Mouse (Mus musculus): ENCODE results near the gene Fes.

Fes gene

GRCm38 (mm10) chr7:80368009-80368408 is 19.7 kb downstream of the Fes start:
- in situ Hi-C loops (cut with MboI; ENCODE audit: low pct_unique_long_range_greater_than_20kb in 1 of 2, low sequenced_read_pairs in 2 of 2, unreplicated experiment in 1 of 2) = no loop called here

- in situ Hi-C loops (cut with MboI; ENCODE audit: low pct_unique_long_range_greater_than_20kb in 1 of 2, low sequenced_read_pairs in 2 of 2, unreplicated experiment in 1 of 2) = no loop called here
Observed at GRCm38 (mm10) chr7:80367232-80367631, 20.5 kb downstream of the Fes start.

GRCm38 (mm10) chr7:80365759-80366158 is 22.0 kb downstream of the Fes start:
- in situ Hi-C loops (cut with MboI; ENCODE audit: low pct_unique_long_range_greater_than_20kb in 1 of 2, low sequenced_read_pairs in 2 of 2, unreplicated experiment in 1 of 2) = no loop called here

DNA sequence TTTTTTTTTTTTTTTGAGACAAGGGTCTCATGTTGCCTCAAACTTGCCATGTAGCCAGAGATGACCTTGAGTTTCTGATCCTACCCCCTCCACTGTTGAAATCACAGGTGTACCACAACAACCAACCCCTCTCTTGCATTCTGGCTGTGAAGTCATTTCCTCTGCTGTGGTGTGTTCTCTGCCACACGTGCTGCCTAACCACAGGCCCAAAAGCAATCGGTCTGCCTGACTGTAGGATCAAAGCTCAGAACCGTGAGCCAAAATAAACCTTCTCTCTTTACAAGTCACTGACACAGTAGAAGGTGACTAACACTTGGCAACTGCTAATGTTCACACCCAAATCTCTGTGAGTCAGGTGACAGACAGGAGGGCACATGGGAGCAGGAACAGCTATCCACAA is 27.3 kb downstream of the Fes start:
- in situ Hi-C loops (cut with MboI; ENCODE audit: low pct_unique_long_range_greater_than_20kb in 1 of 2, low sequenced_read_pairs in 2 of 2, unreplicated experiment in 1 of 2) = no loop called here

- in situ Hi-C loops (cut with MboI; ENCODE audit: low pct_unique_long_range_greater_than_20kb in 1 of 2, low sequenced_read_pairs in 2 of 2, unreplicated experiment in 1 of 2) = no loop called here
Observed at GRCm38 (mm10) chr7:80358039-80358438, 29.7 kb downstream of the Fes start.

GRCm38 (mm10) chr7:80357156-80357555 is 30.6 kb downstream of the Fes start:
- in situ Hi-C loops (cut with MboI; ENCODE audit: low pct_unique_long_range_greater_than_20kb in 1 of 2, low sequenced_read_pairs in 2 of 2, unreplicated experiment in 1 of 2) = no loop called here

DNA sequence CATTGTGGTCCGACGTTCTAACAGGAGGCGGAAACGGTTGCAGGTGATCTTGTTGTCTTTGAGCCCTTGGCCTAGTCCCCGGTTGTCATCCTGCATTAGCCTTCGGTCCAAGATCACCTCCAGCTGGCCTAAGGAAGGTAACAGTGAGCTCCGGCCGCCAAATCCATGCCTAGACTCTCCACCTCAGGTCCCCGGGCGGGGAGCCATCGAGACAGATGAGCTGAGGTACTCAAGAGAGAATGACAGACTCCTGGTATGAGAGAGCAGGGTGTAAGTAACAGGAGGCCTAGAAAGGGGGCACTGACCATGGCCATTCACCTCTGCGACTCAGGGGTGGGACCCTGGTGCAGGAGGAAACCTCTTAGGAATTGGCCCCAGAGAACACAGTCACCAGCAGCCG is 31.4 kb downstream of the Fes start:
- in situ Hi-C loops (cut with MboI; ENCODE audit: low pct_unique_long_range_greater_than_20kb in 1 of 2, low sequenced_read_pairs in 2 of 2, unreplicated experiment in 1 of 2) = no loop called here

DNA sequence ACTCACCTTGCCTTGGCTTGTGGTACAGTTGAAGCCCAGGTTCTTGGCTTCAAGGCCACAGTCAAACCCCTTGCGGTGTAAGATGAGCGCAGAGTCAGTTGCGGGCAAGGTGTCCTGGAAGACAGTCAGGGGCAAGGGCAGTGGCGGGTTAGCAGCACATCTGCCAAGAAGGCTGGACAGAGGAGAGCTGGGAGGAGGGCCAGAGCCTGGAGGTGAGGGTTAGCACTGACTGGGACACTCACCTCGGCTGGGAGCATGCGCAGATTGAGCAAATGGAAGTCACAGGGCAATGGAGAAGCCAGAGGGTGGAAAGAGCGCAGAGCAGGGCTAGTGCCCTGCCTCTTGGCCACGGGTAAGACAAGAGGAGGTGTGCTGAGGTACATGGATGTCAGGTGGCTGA is 34.8 kb downstream of the Fes start:
- in situ Hi-C loops (cut with MboI; ENCODE audit: low pct_unique_long_range_greater_than_20kb in 1 of 2, low sequenced_read_pairs in 2 of 2, unreplicated experiment in 1 of 2) = no loop called here

GRCm38 (mm10) chr7:80350808-80351207 is 36.9 kb downstream of the Fes start:
- in situ Hi-C loops (cut with MboI; ENCODE audit: low pct_unique_long_range_greater_than_20kb in 1 of 2, low sequenced_read_pairs in 2 of 2, unreplicated experiment in 1 of 2) = no loop called here

DNA sequence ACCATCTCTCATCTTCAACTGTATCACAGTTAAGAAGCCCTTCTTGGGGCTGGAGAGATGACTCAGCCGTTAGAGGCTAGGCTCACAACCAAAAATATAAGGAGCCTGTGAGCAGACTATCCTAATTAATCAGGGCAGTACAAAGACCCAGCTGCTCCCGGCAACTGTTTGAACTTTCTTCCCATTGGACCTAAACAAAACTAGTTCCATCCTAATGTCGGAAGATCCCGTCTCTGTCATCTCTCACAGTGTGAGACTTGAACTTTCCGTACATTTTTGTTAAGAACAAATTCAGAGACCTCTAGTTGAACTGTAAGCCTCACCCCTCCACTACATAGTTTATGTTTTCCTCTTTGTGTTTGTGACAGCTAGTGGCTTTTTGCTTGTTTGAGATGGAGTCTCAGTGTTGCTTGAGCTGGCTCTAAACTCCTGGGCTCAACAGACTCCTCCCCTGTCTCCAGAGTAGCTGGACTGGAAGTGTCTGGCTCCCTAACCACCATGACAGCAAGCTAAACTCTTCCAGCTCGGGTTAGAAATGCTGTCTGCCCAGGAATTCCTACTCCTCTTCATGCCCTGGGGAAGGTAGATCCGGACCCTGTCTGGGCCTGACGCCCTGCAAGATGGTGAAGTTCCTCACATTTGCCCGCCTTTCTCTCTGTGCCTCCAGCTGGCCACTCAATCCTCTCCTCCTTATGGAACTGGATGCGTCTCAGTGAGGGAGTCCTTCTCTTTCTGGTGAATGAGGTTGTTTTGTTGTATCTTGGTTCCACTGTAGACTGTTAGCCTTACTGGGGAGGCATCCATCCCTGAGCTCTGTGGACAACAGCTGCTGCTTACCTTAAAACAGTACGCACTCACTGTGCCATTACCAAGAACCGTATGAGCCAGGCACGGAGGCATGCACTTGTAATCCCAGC is 39.8 kb downstream of the Fes start:
- in situ Hi-C loops (cut with MboI; ENCODE audit: low pct_unique_long_range_greater_than_20kb in 1 of 2, low sequenced_read_pairs in 2 of 2, unreplicated experiment in 1 of 2) = no loop called here

DNA sequence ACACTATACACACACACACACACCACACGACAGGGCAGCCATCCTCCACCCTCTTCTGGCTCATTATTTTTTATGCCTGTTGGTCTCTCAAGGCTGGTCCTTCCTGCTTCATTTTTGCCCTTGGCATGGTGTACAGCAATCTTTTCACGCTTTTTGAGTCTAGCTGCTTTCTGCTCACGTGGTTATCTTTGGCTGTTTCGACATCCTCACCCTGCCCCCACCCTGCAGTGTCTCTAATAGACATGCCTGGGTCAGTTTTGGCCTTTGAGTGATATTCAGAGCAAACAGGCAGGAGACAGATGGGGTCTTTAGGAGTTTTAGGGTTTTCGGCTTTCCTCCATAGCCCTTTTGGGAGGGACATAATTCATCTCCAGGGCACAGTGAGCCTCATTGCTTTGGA is 40.9 kb downstream of the Fes start:
- in situ Hi-C loops (cut with MboI; ENCODE audit: low pct_unique_long_range_greater_than_20kb in 1 of 2, low sequenced_read_pairs in 2 of 2, unreplicated experiment in 1 of 2) = no loop called here

- in situ Hi-C loops (cut with MboI; ENCODE audit: low pct_unique_long_range_greater_than_20kb in 1 of 2, low sequenced_read_pairs in 2 of 2, unreplicated experiment in 1 of 2) = no loop called here
Observed at GRCm38 (mm10) chr7:80346173-80346572, 41.6 kb downstream of the Fes start.

DNA sequence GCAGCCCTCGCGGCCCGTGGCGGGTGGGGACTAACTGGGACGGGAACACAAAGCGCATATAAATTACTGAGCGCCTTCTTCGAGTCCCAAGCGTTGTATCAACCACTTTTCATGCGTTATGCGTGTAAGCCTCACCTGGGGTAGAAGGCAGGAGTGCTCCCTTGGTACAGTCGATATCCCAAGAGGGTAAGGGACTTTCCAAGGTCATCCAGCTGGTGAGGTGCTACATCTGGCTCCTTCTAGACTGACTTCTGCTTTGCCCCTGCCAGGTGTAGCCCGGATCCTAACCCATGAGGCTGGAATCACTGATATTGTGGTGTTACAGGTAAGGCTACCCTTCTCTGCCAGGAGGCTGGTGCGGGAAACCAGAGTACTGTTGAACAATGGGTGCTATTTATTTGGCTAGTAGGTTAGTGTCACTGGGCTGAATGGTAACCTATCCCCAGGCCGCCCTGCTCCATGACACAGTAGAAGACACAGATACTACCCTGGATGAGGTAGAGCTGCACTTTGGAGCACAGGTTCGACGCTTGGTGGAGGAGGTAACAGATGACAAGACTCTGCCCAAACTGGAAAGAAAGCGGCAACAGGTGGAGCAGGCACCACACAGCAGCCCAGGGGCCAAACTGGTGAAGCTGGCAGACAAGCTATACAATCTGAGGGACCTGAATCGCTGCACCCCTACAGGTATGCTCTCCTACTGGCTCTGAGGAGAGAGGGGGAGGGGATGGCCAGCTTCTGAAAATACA is 44.3 kb downstream of the Fes start:
- in situ Hi-C loops (cut with MboI; ENCODE audit: low pct_unique_long_range_greater_than_20kb in 1 of 2, low sequenced_read_pairs in 2 of 2, unreplicated experiment in 1 of 2) = loop anchor here in 1 of 2 experiments (5.0 kb wide), 1 partner anchor 34 kb away; no protein-coding TSS in a partner anchor

DNA sequence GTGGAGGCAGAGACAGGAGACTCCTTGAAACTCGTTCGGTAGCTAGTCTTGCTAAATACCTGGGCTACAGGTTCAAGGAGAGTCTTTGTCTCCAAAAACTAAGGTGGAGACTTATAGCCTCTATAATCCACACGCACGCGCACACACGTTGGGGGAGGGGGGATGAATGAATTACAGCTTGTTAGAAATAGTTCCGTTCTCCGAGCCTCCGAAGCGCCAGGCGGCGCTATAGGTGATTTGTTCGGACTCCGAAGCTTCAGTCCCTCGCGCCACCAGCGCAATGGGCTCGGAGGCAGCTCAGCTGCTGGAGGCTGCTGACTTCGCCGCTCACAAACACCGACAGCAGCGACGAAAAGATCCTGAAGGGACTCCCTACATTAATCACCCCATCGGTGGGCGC is 44.9 kb downstream of the Fes start, which contains the start of gene Hddc3:
TSS of gene Hddc3 (plus strand) at position 247 of the 400 bp plus-strand sequence.
- in situ Hi-C loops (cut with MboI; ENCODE audit: low pct_unique_long_range_greater_than_20kb in 1 of 2, low sequenced_read_pairs in 2 of 2, unreplicated experiment in 1 of 2) = loop anchor here in 1 of 2 experiments (5.0 kb wide), 1 partner anchor 34 kb away; no protein-coding TSS in a partner anchor

GRCm38 (mm10) chr7:80341793-80342192 is 46.0 kb downstream of the Fes start:
- in situ Hi-C loops (cut with MboI; ENCODE audit: low pct_unique_long_range_greater_than_20kb in 1 of 2, low sequenced_read_pairs in 2 of 2, unreplicated experiment in 1 of 2) = loop anchor here in 1 of 2 experiments (5.0 kb wide), 1 partner anchor 36 kb away; no protein-coding TSS in a partner anchor

GRCm38 (mm10) chr7:80340793-80341192 is 47.0 kb downstream of the Fes start, which contains the start of gene Unc45a:
TSS of gene Unc45a (minus strand) at chr7:80341005.
- in situ Hi-C loops (cut with MboI; ENCODE audit: low pct_unique_long_range_greater_than_20kb in 1 of 2, low sequenced_read_pairs in 2 of 2, unreplicated experiment in 1 of 2) = loop anchor here in 1 of 2 experiments (5.0 kb wide), 1 partner anchor 37 kb away; no protein-coding TSS in a partner anchor

DNA sequence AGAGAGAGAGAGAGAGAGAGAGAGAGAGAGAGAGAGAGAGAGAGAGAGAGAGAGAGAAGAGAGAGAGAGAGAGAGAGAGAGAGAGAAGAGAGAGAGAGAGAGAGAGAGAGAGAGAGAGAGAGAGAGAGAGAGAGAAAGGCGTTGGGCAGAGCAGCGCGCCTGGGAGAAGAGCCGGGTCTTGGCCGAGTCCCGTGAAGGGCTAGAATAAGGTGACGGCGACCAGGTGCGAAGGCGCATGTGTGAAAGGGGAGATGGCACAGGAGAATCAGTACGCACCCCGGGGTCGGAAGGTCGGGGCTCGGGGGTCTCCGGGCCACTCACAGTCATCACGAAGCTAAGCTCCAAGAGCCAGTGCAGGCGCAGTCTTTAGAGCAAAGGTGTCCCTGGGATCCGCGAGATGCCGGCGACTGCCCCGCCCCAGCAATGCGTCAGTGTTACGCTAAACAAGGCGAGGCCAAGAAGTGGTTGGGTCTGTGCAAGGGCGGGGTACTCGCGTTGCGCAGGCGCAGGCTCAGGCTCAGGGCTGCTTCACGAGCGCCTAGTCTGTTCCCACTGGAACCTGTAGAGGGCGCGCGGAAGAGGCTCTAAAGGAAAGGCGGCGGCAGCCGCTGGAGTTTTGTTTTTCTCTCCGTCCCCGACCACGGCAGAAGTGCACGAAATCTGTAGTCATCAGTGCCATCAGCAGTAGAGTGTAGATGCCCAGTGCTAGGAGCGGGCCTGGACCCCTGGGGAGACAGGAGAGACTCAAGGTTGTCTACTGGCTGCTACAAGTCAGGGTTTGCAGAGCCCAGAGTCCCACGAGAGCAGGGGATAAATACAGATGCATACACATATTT is 47.7 kb downstream of the Fes start:
- in situ Hi-C loops (cut with MboI; ENCODE audit: low pct_unique_long_range_greater_than_20kb in 1 of 2, low sequenced_read_pairs in 2 of 2, unreplicated experiment in 1 of 2) = loop anchor here in 1 of 2 experiments (5.0 kb wide), 1 partner anchor 37 kb away; no protein-coding TSS in a partner anchor

GRCm38 (mm10) chr7:80339371-80339770 is 48.4 kb downstream of the Fes start:
- in situ Hi-C loops (cut with MboI; ENCODE audit: low pct_unique_long_range_greater_than_20kb in 1 of 2, low sequenced_read_pairs in 2 of 2, unreplicated experiment in 1 of 2) = no loop called here

Data from mouse embryonic stem cell (cell line).